Mouse (Mus musculus) CH12.LX (cell line): ENCODE data around the gene Adam12.

Experiments used
- CTCF ChIP-seq, 2 experiments: IDR thresholded peaks in 1 of 2; conservative IDR thresholded peaks in 1 of 2; 2 replicates each; pipeline ENCODE4 v1.5.1; 2011 to 2012; ENCODE audit warnings: low read depth in 2 of 2, low read length in 2 of 2, improper control_type of control experiment in 1 of 2, inconsistent platforms in 1 of 2, mild to moderate bottlenecking in 1 of 2, moderate library complexity in 1 of 2
- ELF1 ChIP-seq: IDR thresholded peaks from 2 replicates; pipeline ENCODE4 v1.6.1; 2014; ENCODE audit warnings: low read depth, mild to moderate bottlenecking, inconsistent platforms, low read length, improper control_type of control experiment
- IRF4 ChIP-seq: IDR thresholded peaks from 2 replicates; pipeline ENCODE4 v1.6.1; 2014; ENCODE audit warnings: low read depth, mild to moderate bottlenecking, inconsistent platforms, low read length, improper control_type of control experiment
- MYC ChIP-seq: IDR thresholded peaks from 2 replicates; pipeline ENCODE4 v1.6.1; 2011; ENCODE audit warnings: low read depth, mild to moderate bottlenecking, improper control_type of control experiment, low read length
- PAX5 ChIP-seq: IDR thresholded peaks from 2 replicates; pipeline ENCODE4 v1.6.1; 2012; ENCODE audit warnings: low read length, inconsistent platforms, mixed read lengths
- POLR2A ChIP-seq: IDR thresholded peaks from 2 replicates; pipeline ENCODE4 v1.6.1; 2011; ENCODE audit warnings: low read depth, mild to moderate bottlenecking, improper control_type of control experiment, low read length
- RCOR1 ChIP-seq: conservative IDR thresholded peaks from 2 replicates; pipeline ENCODE4 v1.6.1; 2012; ENCODE audit warnings: low read depth, mild to moderate bottlenecking, inconsistent platforms, low read length, improper control_type of control experiment
- ZC3H11A ChIP-seq: IDR thresholded peaks from 2 replicates; pipeline ENCODE4 v1.6.1; 2012; ENCODE audit warnings: low read depth, mild to moderate bottlenecking, inconsistent platforms, low read length, improper control_type of control experiment
- ZKSCAN1 ChIP-seq: IDR thresholded peaks from 2 replicates; pipeline ENCODE4 v1.6.1; 2012; ENCODE audit warnings: low read depth, inconsistent platforms, low read length, improper control_type of control experiment, borderline replicate concordance
- ZMIZ1 ChIP-seq: IDR thresholded peaks from 2 replicates; pipeline ENCODE4 v1.6.1; 2012; ENCODE audit warnings: low read depth, mild to moderate bottlenecking, inconsistent platforms, low read length, improper control_type of control experiment

GRCm38 (mm10) chr7:134009157-134009556 lies 222.8 kb downstream of the Adam12 start:
- TF ChIP-seq POLR2A = no peak
- no peak for TF ChIP-seq CTCF (conservative IDR thresholded peaks at IDR 0.05 in 1 of 2, IDR thresholded peaks at IDR 0.05 in 1 of 2; ENCODE audit: low read depth in 2 of 2, low read length in 2 of 2)
- no peak for TF ChIP-seq RCOR1
- no peak for TF ChIP-seq IRF4
- TF ChIP-seq MYC = no peak
- TF ChIP-seq ZC3H11A = no peak
- no peak for TF ChIP-seq ELF1
- TF ChIP-seq PAX5 = no peak
- no peak for TF ChIP-seq ZKSCAN1
- no peak for TF ChIP-seq ZMIZ1
